Mouse (Mus musculus) neural tube, embryonic 15.5 days (tissue): Measurements from ENCODE around the gene Timm13. TPM values are rescaled to one million over a fixed set of nuclear protein-coding genes. Genes with fewer than 3 reads are reported as not detected.
A peak's percentile ranks its signal among the peaks of the same experiment; 100 is the strongest.

Source experiments
- ATAC-seq: fragments of 200-750 bp; cut with Nextera tagmentation; 2 replicates; pipeline ENCODE4 v1.8.0; 2017; ENCODE audit warnings: mild to moderate bottlenecking, moderate TSS enrichment, moderate library complexity; ENCODE audit not compliant: low FRiP score
- H3K27ac ChIP-seq: fragments of 300-500 bp; sonication (generic); replicated peaks from 2 replicates; pipeline ENCODE4 v1.5.1; 2015; ENCODE audit warnings: mild to moderate bottlenecking, inconsistent platforms
- H3K27me3 ChIP-seq: fragments of 300-500 bp; sonication (generic); replicated peaks from 2 replicates; pipeline ENCODE4 v1.6.1; 2015; ENCODE audit warnings: inconsistent platforms
- H3K36me3 ChIP-seq: fragments of 300-500 bp; sonication (generic); 2 replicates; pipeline ENCODE4 v1.6.1; 2015; ENCODE audit warnings: inconsistent platforms
- H3K4me1 ChIP-seq: fragments of 300-500 bp; sonication (generic); 2 replicates; pipeline ENCODE4 v1.6.1; 2015; ENCODE audit warnings: inconsistent platforms
- H3K4me2 ChIP-seq: fragments of 300-500 bp; sonication (generic); 2 replicates; pipeline ENCODE4 v1.6.1; 2015; ENCODE audit warnings: inconsistent platforms, mild to moderate bottlenecking, moderate library complexity
- H3K4me3 ChIP-seq: fragments of 300-500 bp; sonication (generic); replicated peaks from 2 replicates; pipeline ENCODE4 v1.5.1; 2015; ENCODE audit warnings: mild to moderate bottlenecking, inconsistent platforms
- H3K9ac ChIP-seq: fragments of 300-500 bp; sonication (generic); replicated peaks from 2 replicates; pipeline ENCODE4 v1.6.1; 2015; ENCODE audit warnings: mild to moderate bottlenecking, inconsistent platforms
- H3K9me3 ChIP-seq: fragments of 300-500 bp; sonication (generic); replicated peaks from 2 replicates; pipeline ENCODE4 v1.6.1; 2016; ENCODE audit warnings: inconsistent platforms
- WGBS: fragments of 180-500 bp; shearing (Covaris S2); methylation state at CpG from one replicate; pipeline ENCODE4 v1.1.7; 2015; ENCODE audit warnings: mixed read lengths; 5-methylcytosine and 5-hydroxymethylcytosine counted together
- polyA plus RNA-seq: library from polyadenylated mRNA; unstranded; fragments of >200 nt; fragmentation: Nextera tagmentation; extraction: Ambion mirVana; gene quantifications from 2 replicates; pipeline ENCODE4 v1.2.1, GENCODE M21; 2015

The Timm13 gene
- polyA plus RNA-seq, 1 experiment from 2014 or later, result 359 TPM

- Histone ChIP-seq H3K27me3 (peaks cover 63% of the 10 kb centered on the region), H3K4me1 (peaks cover 67% of the 10 kb centered on the region)
Observed at GRCm38 (mm10) chr10:80931695-80932094, 30.9 kb upstream of the Timm13 start.

GRCm38 (mm10) chr10:80931153-80931671 is 30.4 kb upstream of the Timm13 start:
- peaks cover 62% of the 10 kb centered on the region for H3K4me1 ChIP-seq
- peak overlapping the region; percentile 43 for H3K9ac ChIP-seq
- H3K27me3 ChIP-seq, result peaks cover 58% of the 10 kb centered on the region

More at GRCm38 (mm10) chr10:80931695-80932094, 30.9 kb upstream of the Timm13 start:
- Histone ChIP-seq H3K9me3 (no peaks in the 10 kb centered on the region), H3K4me2 (peak overlapping the region; percentile 88), H3K9ac (no peak overlapping the region), H3K27ac (no peak overlapping the region), H3K36me3 (no peaks in the 10 kb centered on the region), H3K4me3 (peak overlapping the region; percentile 50)
- no peak for ATAC-seq
- WGBS, result 2% methylated on average over 26 of the region's 26 CpGs

GRCm38 (mm10) chr10:80930361-80931152 is 29.8 kb upstream of the Timm13 start:
- Histone ChIP-seq H3K4me1 (peaks cover 56% of the 10 kb centered on the region), H3K9me3 (no peaks in the 10 kb centered on the region), H3K9ac (peak overlapping the region; percentile 43), H3K4me3 (peak overlapping the region; percentile 50), H3K36me3 (no peaks in the 10 kb centered on the region), H3K27me3 (peaks cover 54% of the 10 kb centered on the region), H3K4me2 (peak overlapping the region; percentile 88), H3K27ac (0 out of 2 replicates have a peak overlapping the region, but pooled peaks have one; percentile 29)
- WGBS, result under 1% methylated on average over 45 of the region's 45 CpGs
- no peak for ATAC-seq

More at GRCm38 (mm10) chr10:80931153-80931671, 30.4 kb upstream of the Timm13 start:
- Histone ChIP-seq H3K4me3 (peak overlapping the region; percentile 50), H3K27ac (no peak overlapping the region), H3K9me3 (no peaks in the 10 kb centered on the region), H3K36me3 (no peaks in the 10 kb centered on the region), H3K4me2 (peak overlapping the region; percentile 88)
- ATAC-seq, result no peak
- WGBS, result 3% methylated on average over 12 of the region's 14 CpGs

GRCm38 (mm10) chr10:80929299-80930226 is 28.8 kb upstream of the Timm13 start, which contains the start of gene Gadd45b:
TSS of gene Gadd45b (plus strand) at chr10:80930073.
- peaks cover 51% of the 10 kb centered on the region for H3K4me1 ChIP-seq
- under 1% methylated on average over 56 of the region's 56 CpGs for WGBS
- H3K4me3 ChIP-seq, result peak within 1 kb of the TSS; percentile 50

GRCm38 (mm10) chr10:80928586-80929298 is 28.0 kb upstream of the Timm13 start:
- Histone ChIP-seq H3K9ac (peak overlapping the region; percentile 72), H3K36me3 (no peaks in the 10 kb centered on the region), H3K4me3 (peak overlapping the region; percentile 50), H3K4me1 (peaks cover 48% of the 10 kb centered on the region), H3K9me3 (no peaks in the 10 kb centered on the region), H3K4me2 (peak overlapping the region; percentile 88), H3K27me3 (peaks cover 37% of the 10 kb centered on the region), H3K27ac (peak overlapping the region; percentile 72)
- under 1% methylated on average over 48 of the region's 48 CpGs for WGBS
- ATAC-seq, result peak; percentile 40

More at GRCm38 (mm10) chr10:80929299-80930226, 28.8 kb upstream of the Timm13 start, which contains the start of gene Gadd45b:
- Histone ChIP-seq H3K27ac (peak within 1 kb of the TSS; percentile 72), H3K4me2 (peak within 1 kb of the TSS; percentile 88), H3K9ac (peak within 1 kb of the TSS; percentile 72), H3K36me3 (no peaks in the 10 kb centered on the region), H3K9me3 (no peaks in the 10 kb centered on the region), H3K27me3 (peaks cover 45% of the 10 kb centered on the region)
- ATAC-seq, result peak; percentile 91

- Histone ChIP-seq H3K9me3 (no peaks in the 10 kb centered on the region), H3K4me2 (no peak overlapping the region), H3K4me1 (peaks cover 20% of the 10 kb centered on the region), H3K27ac (no peak overlapping the region), H3K4me3 (no peak overlapping the region), H3K27me3 (peaks cover 4% of the 10 kb centered on the region), H3K9ac (no peak overlapping the region), H3K36me3 (no peaks in the 10 kb centered on the region)
- 52% methylated on average over 3 of the region's 3 CpGs for WGBS
- ATAC-seq, result no peak
Observed at GRCm38 (mm10) chr10:80925472-80925871, 24.7 kb upstream of the Timm13 start.

GRCm38 (mm10) chr10:80921923-80922322 is 21.2 kb upstream of the Timm13 start:
- Histone ChIP-seq H3K4me2 (peak overlapping the region; percentile 52), H3K9ac (peak overlapping the region; percentile 23; the same call in 1 of the 2 replicates), H3K9me3 (no peaks in the 10 kb centered on the region), H3K27ac (no peak overlapping the region), H3K27me3 (no peaks in the 10 kb centered on the region), H3K4me3 (peak overlapping the region; percentile 23), H3K36me3 (no peaks in the 10 kb centered on the region), H3K4me1 (peaks cover 20% of the 10 kb centered on the region)
- 8% methylated on average over 16 of the region's 16 CpGs for WGBS
- ATAC-seq, result no peak

- H3K27me3 ChIP-seq, result no peaks in the 10 kb centered on the region
- H3K9ac ChIP-seq, result peak within 1 kb of the TSS; percentile 86
- H3K27ac ChIP-seq, result peak within 1 kb of the TSS; percentile 86
- H3K4me3 ChIP-seq, result peak within 1 kb of the TSS; percentile 79
- H3K36me3 ChIP-seq, result peaks cover 16% of the 10 kb centered on the region; the same call in 1 of the 2 replicates
- WGBS, result under 1% methylated on average over 61 of the region's 61 CpGs
- ATAC-seq, result peak; percentile 80
- peak within 1 kb of the TSS; percentile 89 for H3K4me2 ChIP-seq
- H3K9me3 ChIP-seq, result no peaks in the 10 kb centered on the region
- H3K4me1 ChIP-seq, result peaks cover 49% of the 10 kb centered on the region
Observed at GRCm38 (mm10) chr10:80917779-80918434, 17.1 kb upstream of the Timm13 start, which contains the start of gene Lmnb2. TSS of gene Lmnb2 (minus strand) at chr10:80918245.

GRCm38 (mm10) chr10:80917336-80917778 is 16.6 kb upstream of the Timm13 start:
- Histone ChIP-seq H3K9ac (peak overlapping the region; percentile 86), H3K27ac (peak overlapping the region; percentile 86), H3K36me3 (peaks cover 16% of the 10 kb centered on the region; the same call in 1 of the 2 replicates), H3K9me3 (no peaks in the 10 kb centered on the region), H3K27me3 (no peaks in the 10 kb centered on the region), H3K4me1 (peaks cover 49% of the 10 kb centered on the region), H3K4me3 (peak overlapping the region; percentile 79), H3K4me2 (peak overlapping the region; percentile 89)
- peak; percentile 68 for ATAC-seq
- WGBS, result 3% methylated on average over 15 of the region's 15 CpGs

GRCm38 (mm10) chr10:80915736-80916135 is 15.0 kb upstream of the Timm13 start:
- Histone ChIP-seq H3K27me3 (no peaks in the 10 kb centered on the region), H3K36me3 (peaks cover 31% of the 10 kb centered on the region), H3K27ac (no peak overlapping the region), H3K9ac (no peak overlapping the region), H3K4me3 (no peak overlapping the region), H3K9me3 (no peaks in the 10 kb centered on the region), H3K4me2 (no peak overlapping the region), H3K4me1 (peaks cover 43% of the 10 kb centered on the region)
- WGBS, result 77% methylated on average over 4 of the region's 4 CpGs
- no peak for ATAC-seq
